Mouse (Mus musculus) small intestine, adult 2 months (tissue): ENCODE measurements at regions not wholly inside any gene's neighbourhood (a gene's known extent, or its start where the extent isn't known, plus 50 kb on each side); places are given as distances from the start of the nearest gene placed in this dataset.

Source experiments
- CTCF ChIP-seq: fragments of 200-500 bp; IDR thresholded peaks from 2 replicates; pipeline ENCODE4 v1.5.1; 2012; ENCODE audit warnings: low read depth, mild to moderate bottlenecking, control low read depth, inconsistent platforms, low read length, moderate library complexity, mixed read lengths; ENCODE audit not compliant: insufficient replicate concordance, insufficient read length; ENCODE audit errors: extremely low read depth
- POLR2A ChIP-seq: fragments of 200-500 bp; IDR thresholded peaks from 2 replicates; pipeline ENCODE4 v1.6.1; 2012; ENCODE audit warnings: low read depth, mild to moderate bottlenecking, control low read depth, inconsistent platforms, low read length, moderate library complexity

DNA sequence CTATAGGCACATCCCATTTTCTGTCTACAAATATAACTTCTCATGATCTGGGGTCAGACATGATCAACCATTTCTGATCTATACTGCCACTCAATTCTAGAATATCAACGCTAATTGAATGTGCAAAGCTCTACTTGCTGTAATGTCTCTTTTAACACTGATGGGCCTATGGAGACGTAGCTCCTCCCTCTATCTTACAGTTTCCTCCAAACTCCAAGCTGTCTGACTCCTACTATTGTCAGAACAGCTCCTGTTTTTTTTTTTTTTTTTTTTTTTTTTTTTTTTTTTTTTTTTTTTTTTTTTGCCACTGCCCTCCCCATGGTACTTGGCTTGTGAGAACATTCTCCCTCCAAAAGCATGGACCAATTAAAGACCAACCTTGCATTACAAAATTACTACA lies 165.2 kb downstream of the Pah start:
- no peak for TF ChIP-seq POLR2A
- TF ChIP-seq CTCF: no peak
